Mouse (Mus musculus) lung, adult 2 months (tissue): ENCODE measurements at regions not wholly inside any gene's neighbourhood (a gene's known extent, or its start where the extent isn't known, plus 50 kb on each side); places are given as distances from the start of the nearest gene placed in this dataset.

ENCODE experiments used
- CTCF ChIP-seq: fragments of 200-500 bp; IDR thresholded peaks from 2 replicates; pipeline ENCODE4 v1.5.1; 2011; ENCODE audit warnings: mild to moderate bottlenecking, low read length, control low read depth; ENCODE audit not compliant: insufficient read depth
- POLR2A ChIP-seq: fragments of 200-500 bp; IDR thresholded peaks from 2 replicates; pipeline ENCODE4 v1.6.1; 2011; ENCODE audit warnings: low read depth, mild to moderate bottlenecking, control low read depth, low read length, borderline replicate concordance; ENCODE audit errors: extremely low read depth

DNA sequence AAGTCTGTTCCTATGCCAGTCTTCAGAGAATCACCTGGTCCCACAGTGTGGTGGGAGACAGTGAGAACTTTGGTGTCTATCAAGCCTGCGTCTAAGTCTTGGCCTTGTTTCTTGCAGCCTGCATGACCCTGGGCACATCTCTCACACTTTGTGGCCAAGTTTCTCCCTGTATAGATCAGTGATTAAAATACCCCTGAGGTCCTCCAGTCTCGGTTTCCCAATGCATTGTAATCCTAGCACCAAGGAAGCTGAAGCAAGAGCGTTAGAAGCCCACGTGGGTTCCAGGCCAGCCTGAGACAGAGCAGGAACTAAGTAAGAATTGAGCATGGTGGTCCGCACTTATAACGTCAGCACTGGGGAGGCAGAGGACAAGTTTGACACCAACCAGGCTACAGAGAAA, 59.6 kb upstream of the Hk2 start:
- TF ChIP-seq POLR2A: no peak
- TF ChIP-seq CTCF: no peak
